Mouse (Mus musculus): ENCODE measurements around the gene D930020B18Rik. TPM values are rescaled to one million over a fixed set of nuclear protein-coding genes. Genes with fewer than 3 reads are reported as not detected.

The D930020B18Rik gene
- polyA plus RNA-seq, 1 experiment from 2014 or later, result 0.13 TPM

- Histone ChIP-seq H3K4me2 (ENCODE audit: low read length) (no peak overlapping the region), H3K27ac (ENCODE audit: low read depth, low read length) (no peak overlapping the region), H3K9ac (ENCODE audit: low read depth, low read length) (no peak overlapping the region), H3K4me1 (ENCODE audit: control insufficient read depth, insufficient read depth, low read depth, low read length) (no peaks in the 10 kb centered on the region), H3K4me3 (ENCODE audit: low read length) (no peak overlapping the region), H3K27me3 (replicated peaks; ENCODE audit: control insufficient read depth, insufficient read depth, low read length) (no peaks in the 10 kb centered on the region), H3K9me3 (ENCODE audit: control insufficient read depth, low read length) (peaks cover 8% of the 10 kb centered on the region), H3K36me3 (ENCODE audit: control insufficient read depth, insufficient read depth, low read length) (no peaks in the 10 kb centered on the region)
- no peak for ATAC-seq
Measured at GRCm38 (mm10) chr10:121716862-121717261, 75.5 kb downstream of the D930020B18Rik start.

GRCm38 (mm10) chr10:121718896-121719585 is 77.7 kb downstream of the D930020B18Rik start:
- H3K4me1 ChIP-seq (ENCODE audit: control insufficient read depth, insufficient read depth, low read depth, low read length), result no peaks in the 10 kb centered on the region
- no peak overlapping the region for H3K4me2 ChIP-seq (ENCODE audit: low read length)
- H3K27ac ChIP-seq (ENCODE audit: low read depth, low read length), result no peak overlapping the region
- WGBS, result 93% methylated on average over 18 of the region's 18 CpGs
- ATAC-seq, result no peak
- H3K4me3 ChIP-seq (ENCODE audit: low read length), result no peak overlapping the region
- no peak overlapping the region for H3K9ac ChIP-seq (ENCODE audit: low read depth, low read length)
- peaks cover 13% of the 10 kb centered on the region for H3K9me3 ChIP-seq (ENCODE audit: control insufficient read depth, low read length)
- no peaks in the 10 kb centered on the region for H3K27me3 ChIP-seq (replicated peaks; ENCODE audit: control insufficient read depth, insufficient read depth, low read length)
- no peaks in the 10 kb centered on the region for H3K36me3 ChIP-seq (ENCODE audit: control insufficient read depth, insufficient read depth, low read length)

- Histone ChIP-seq H3K27ac (ENCODE audit: low read depth, low read length) (no peak overlapping the region), H3K4me1 (ENCODE audit: control insufficient read depth, insufficient read depth, low read depth, low read length) (no peaks in the 10 kb centered on the region), H3K9me3 (ENCODE audit: control insufficient read depth, low read length) (peaks cover 13% of the 10 kb centered on the region), H3K36me3 (ENCODE audit: control insufficient read depth, insufficient read depth, low read length) (no peaks in the 10 kb centered on the region), H3K4me2 (ENCODE audit: low read length) (no peak overlapping the region), H3K4me3 (ENCODE audit: low read length) (no peak overlapping the region), H3K27me3 (replicated peaks; ENCODE audit: control insufficient read depth, insufficient read depth, low read length) (no peaks in the 10 kb centered on the region), H3K9ac (ENCODE audit: low read depth, low read length) (no peak overlapping the region)
- ATAC-seq, result no peak
- WGBS, result 94% methylated on average over 13 of the region's 13 CpGs
Measured at GRCm38 (mm10) chr10:121720701-121721100, 79.3 kb downstream of the D930020B18Rik start.

GRCm38 (mm10) chr10:121726505-121726904 is 85.1 kb downstream of the D930020B18Rik start:
- H3K9ac ChIP-seq (ENCODE audit: low read depth, low read length), result no peak overlapping the region
- no peaks in the 10 kb centered on the region for H3K27me3 ChIP-seq (replicated peaks; ENCODE audit: control insufficient read depth, insufficient read depth, low read length)
- peaks cover 8% of the 10 kb centered on the region for H3K9me3 ChIP-seq (ENCODE audit: control insufficient read depth, low read length)
- no peaks in the 10 kb centered on the region for H3K4me1 ChIP-seq (ENCODE audit: control insufficient read depth, insufficient read depth, low read depth, low read length)
- H3K4me2 ChIP-seq (ENCODE audit: low read length), result no peak overlapping the region
- WGBS, result 74% methylated on average over 4 of the region's 4 CpGs
- no peak for ATAC-seq
- H3K36me3 ChIP-seq (ENCODE audit: control insufficient read depth, insufficient read depth, low read length), result no peaks in the 10 kb centered on the region
- H3K27ac ChIP-seq (ENCODE audit: low read depth, low read length), result no peak overlapping the region
- no peak overlapping the region for H3K4me3 ChIP-seq (ENCODE audit: low read length)

GRCm38 (mm10) chr10:121727151-121727550 is 85.8 kb downstream of the D930020B18Rik start:
- no peak overlapping the region for H3K27ac ChIP-seq (ENCODE audit: low read depth, low read length)

GRCm38 (mm10) chr10:121728226-121728625 is 86.8 kb downstream of the D930020B18Rik start:
- no peak overlapping the region for H3K27ac ChIP-seq (ENCODE audit: low read depth, low read length)
- no peak overlapping the region for H3K4me3 ChIP-seq (ENCODE audit: low read length)
- H3K27me3 ChIP-seq (replicated peaks; ENCODE audit: control insufficient read depth, insufficient read depth, low read length), result no peaks in the 10 kb centered on the region
- no peak overlapping the region for H3K4me2 ChIP-seq (ENCODE audit: low read length)
- no peaks in the 10 kb centered on the region for H3K9me3 ChIP-seq (ENCODE audit: control insufficient read depth, low read length)
- 96% methylated on average over 4 of the region's 4 CpGs for WGBS
- no peaks in the 10 kb centered on the region for H3K36me3 ChIP-seq (ENCODE audit: control insufficient read depth, insufficient read depth, low read length)
- no peak for ATAC-seq
- no peak overlapping the region for H3K9ac ChIP-seq (ENCODE audit: low read depth, low read length)
- H3K4me1 ChIP-seq (ENCODE audit: control insufficient read depth, insufficient read depth, low read depth, low read length), result no peaks in the 10 kb centered on the region

More at GRCm38 (mm10) chr10:121727151-121727550, 85.8 kb downstream of the D930020B18Rik start:
- 76% methylated on average over 4 of the region's 4 CpGs for WGBS
- no peaks in the 10 kb centered on the region for H3K4me1 ChIP-seq (ENCODE audit: control insufficient read depth, insufficient read depth, low read depth, low read length)
- H3K9ac ChIP-seq (ENCODE audit: low read depth, low read length), result no peak overlapping the region
- H3K36me3 ChIP-seq (ENCODE audit: control insufficient read depth, insufficient read depth, low read length), result no peaks in the 10 kb centered on the region
- ATAC-seq, result no peak
- no peak overlapping the region for H3K4me2 ChIP-seq (ENCODE audit: low read length)
- no peaks in the 10 kb centered on the region for H3K27me3 ChIP-seq (replicated peaks; ENCODE audit: control insufficient read depth, insufficient read depth, low read length)
- no peak overlapping the region for H3K4me3 ChIP-seq (ENCODE audit: low read length)
- H3K9me3 ChIP-seq (ENCODE audit: control insufficient read depth, low read length), result peaks cover 3% of the 10 kb centered on the region; the same call in 1 of the 2 replicates

GRCm38 (mm10) chr10:121731048-121731725 is 89.8 kb downstream of the D930020B18Rik start:
- H3K4me2 ChIP-seq (ENCODE audit: low read length), result no peak overlapping the region
- no peaks in the 10 kb centered on the region for H3K9me3 ChIP-seq (ENCODE audit: control insufficient read depth, low read length)
- no peaks in the 10 kb centered on the region for H3K27me3 ChIP-seq (replicated peaks; ENCODE audit: control insufficient read depth, insufficient read depth, low read length)
- no peak overlapping the region for H3K27ac ChIP-seq (ENCODE audit: low read depth, low read length)
- no peak overlapping the region for H3K9ac ChIP-seq (ENCODE audit: low read depth, low read length)
- ATAC-seq, result no peak
- H3K36me3 ChIP-seq (ENCODE audit: control insufficient read depth, insufficient read depth, low read length), result no peaks in the 10 kb centered on the region
- no peak overlapping the region for H3K4me3 ChIP-seq (ENCODE audit: low read length)
- no peaks in the 10 kb centered on the region for H3K4me1 ChIP-seq (ENCODE audit: control insufficient read depth, insufficient read depth, low read depth, low read length)
- WGBS, result 95% methylated on average over 8 of the region's 8 CpGs

GRCm38 (mm10) chr10:121732542-121732941 is 91.2 kb downstream of the D930020B18Rik start:
- no peak for ATAC-seq
- no peak overlapping the region for H3K4me3 ChIP-seq (ENCODE audit: low read length)

GRCm38 (mm10) chr10:121737256-121737655 is 95.9 kb downstream of the D930020B18Rik start:
- no peaks in the 10 kb centered on the region for H3K36me3 ChIP-seq (ENCODE audit: control insufficient read depth, insufficient read depth, low read length)
- H3K9ac ChIP-seq (ENCODE audit: low read depth, low read length), result no peak overlapping the region
- H3K27ac ChIP-seq (ENCODE audit: low read depth, low read length), result no peak overlapping the region
- H3K4me3 ChIP-seq (ENCODE audit: low read length), result no peak overlapping the region
- no peaks in the 10 kb centered on the region for H3K27me3 ChIP-seq (replicated peaks; ENCODE audit: control insufficient read depth, insufficient read depth, low read length)
- no peak for ATAC-seq
- H3K9me3 ChIP-seq (ENCODE audit: control insufficient read depth, low read length), result no peaks in the 10 kb centered on the region
- 89% methylated on average over 3 of the region's 3 CpGs for WGBS
- H3K4me1 ChIP-seq (ENCODE audit: control insufficient read depth, insufficient read depth, low read depth, low read length), result peaks cover 8% of the 10 kb centered on the region
- H3K4me2 ChIP-seq (ENCODE audit: low read length), result no peak overlapping the region

More at GRCm38 (mm10) chr10:121732542-121732941, 91.2 kb downstream of the D930020B18Rik start:
- Histone ChIP-seq H3K4me1 (ENCODE audit: control insufficient read depth, insufficient read depth, low read depth, low read length) (no peaks in the 10 kb centered on the region), H3K9ac (ENCODE audit: low read depth, low read length) (no peak overlapping the region), H3K9me3 (ENCODE audit: control insufficient read depth, low read length) (no peaks in the 10 kb centered on the region), H3K36me3 (ENCODE audit: control insufficient read depth, insufficient read depth, low read length) (no peaks in the 10 kb centered on the region), H3K4me2 (ENCODE audit: low read length) (no peak overlapping the region), H3K27me3 (replicated peaks; ENCODE audit: control insufficient read depth, insufficient read depth, low read length) (no peaks in the 10 kb centered on the region), H3K27ac (ENCODE audit: low read depth, low read length) (no peak overlapping the region)
- WGBS, result 63% methylated on average over 9 of the region's 9 CpGs
